Mouse (Mus musculus) frontal cortex, postnatal 36 days (tissue): ENCODE measurements around the gene Caskin2.
"Not testable (repeated sequence)": the region's sequence is repeated elsewhere in the genome, so short reads cannot be mapped to it uniquely, and the experiment has no call there.

Experiments used
- DNase-seq, 2 experiments: peaks; one replicate each; pipeline ENCODE4 v3.0.0; 2022; ENCODE audit warnings: low spot score in 2 of 2

The Caskin2 gene

DNA sequence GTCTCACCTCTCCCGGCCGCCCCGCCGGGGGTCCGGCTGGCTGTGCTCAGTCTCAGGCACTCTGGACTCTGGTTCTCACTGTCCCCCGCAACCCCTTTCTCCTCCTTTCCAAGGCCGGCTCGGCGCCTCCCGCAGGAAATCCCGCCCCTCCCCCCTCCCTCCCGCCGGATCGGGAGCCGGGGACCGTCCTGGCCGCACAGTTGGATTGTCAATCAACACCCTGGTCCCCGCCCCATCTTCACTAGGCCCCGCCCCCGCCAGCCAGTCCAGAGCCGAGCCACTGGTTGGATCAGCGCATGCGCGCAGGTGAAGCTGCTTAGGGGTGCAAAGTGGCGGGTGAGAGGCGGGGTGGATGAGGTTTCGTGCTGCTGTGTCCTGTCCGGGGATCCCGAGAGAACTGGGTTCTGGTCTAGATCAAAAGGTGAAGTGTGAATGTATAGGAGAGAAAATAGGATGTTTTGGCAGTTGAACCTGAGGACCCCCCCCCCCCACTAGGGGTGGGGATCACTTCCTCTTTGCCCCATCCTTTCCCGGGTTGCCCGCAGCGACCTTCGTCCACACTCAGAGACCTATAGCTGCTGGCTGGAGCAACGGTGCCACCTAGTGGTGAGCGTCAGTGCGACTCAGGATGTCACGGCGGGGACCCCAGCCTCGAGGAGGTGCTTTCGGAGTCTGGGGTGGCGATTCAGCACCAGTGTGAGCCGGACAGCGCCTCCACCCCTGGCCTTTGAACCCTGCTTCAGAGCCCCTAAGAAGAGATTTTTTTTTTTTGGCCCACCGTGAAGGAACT is at the start of gene Caskin2:
Gene Caskin2, minus strand, starts transcription at position 133 of the 790 bp plus-strand sequence.
- peak; percentile 87 to 88 for DNase-seq

GRCm38 (mm10) chr11:115859143-115859945 is 45.9 kb upstream of the Caskin2 start:
- DNase-seq, result peak; percentile 51 to 52

DNA sequence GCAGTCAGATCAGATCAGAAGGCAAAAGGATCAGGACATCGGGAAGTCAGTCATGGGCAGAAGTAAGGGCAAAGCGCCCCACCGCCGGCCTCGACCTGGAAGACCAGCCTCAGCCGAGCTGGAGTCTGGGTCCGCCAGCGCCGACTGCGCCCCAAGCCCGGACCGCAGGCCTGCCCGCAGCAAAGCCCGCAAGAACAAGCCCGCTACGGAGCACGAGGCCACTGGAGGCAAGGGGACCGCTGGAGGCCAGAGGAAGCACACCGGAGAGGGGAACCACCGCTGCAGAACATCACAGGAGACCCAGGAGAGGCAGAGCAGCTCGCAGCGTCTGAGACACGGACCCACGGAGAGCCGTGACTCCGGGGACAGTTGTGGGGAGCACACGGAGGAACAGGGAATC is 44.9 kb upstream of the Caskin2 start, which contains the start of gene Myo15b:
Gene Myo15b, plus strand, starts transcription at position 53 of the 400 bp plus-strand sequence.
- DNase-seq, result no peak

DNA sequence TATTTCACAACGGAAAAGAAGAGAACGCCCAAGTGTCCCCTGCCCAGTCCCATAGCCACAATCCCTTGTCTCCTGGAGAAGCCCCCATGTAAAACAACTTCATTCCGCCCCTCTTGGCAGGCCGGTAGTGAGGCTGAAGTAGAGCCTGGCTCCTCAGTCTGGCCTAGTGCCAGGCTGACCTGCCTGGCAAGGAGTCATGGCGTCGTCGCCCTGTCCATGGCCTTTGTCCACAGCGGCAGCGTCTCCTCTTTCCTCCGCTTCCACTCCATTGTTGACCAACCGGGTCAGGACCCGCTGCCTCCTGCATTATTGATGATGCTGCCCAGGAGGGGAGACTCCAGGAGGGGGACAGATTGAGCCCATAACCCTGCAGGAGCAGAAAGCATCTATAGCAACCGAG is 44.5 kb upstream of the Caskin2 start:
- DNase-seq, result no peak

GRCm38 (mm10) chr11:115857146-115857545 is 43.7 kb upstream of the Caskin2 start:
- not testable (repeated sequence) for DNase-seq

DNA sequence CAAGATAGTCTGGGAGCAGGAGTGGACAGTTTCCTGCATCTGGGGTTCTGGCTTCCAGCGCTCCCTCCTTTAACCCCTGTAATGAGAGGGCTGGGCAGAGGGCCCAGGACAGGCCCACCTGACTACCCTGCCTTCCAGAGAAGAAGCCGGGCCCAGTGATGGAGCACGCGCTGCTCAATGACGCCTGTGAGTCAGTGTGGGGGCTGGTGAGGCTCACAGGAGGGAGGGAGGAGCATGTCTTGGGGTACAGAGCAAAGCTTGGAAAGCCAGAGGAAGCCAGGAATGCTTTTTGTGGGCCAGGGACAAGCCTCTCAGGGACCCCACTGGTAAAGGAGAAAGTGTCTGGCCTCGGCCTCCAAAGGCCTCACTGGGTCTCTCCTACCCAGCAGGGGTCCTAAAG is 41.2 kb upstream of the Caskin2 start:
- peak; percentile 16 to 19 for DNase-seq

GRCm38 (mm10) chr11:115845819-115846218 is 32.4 kb upstream of the Caskin2 start:
- DNase-seq, result no peak

DNA sequence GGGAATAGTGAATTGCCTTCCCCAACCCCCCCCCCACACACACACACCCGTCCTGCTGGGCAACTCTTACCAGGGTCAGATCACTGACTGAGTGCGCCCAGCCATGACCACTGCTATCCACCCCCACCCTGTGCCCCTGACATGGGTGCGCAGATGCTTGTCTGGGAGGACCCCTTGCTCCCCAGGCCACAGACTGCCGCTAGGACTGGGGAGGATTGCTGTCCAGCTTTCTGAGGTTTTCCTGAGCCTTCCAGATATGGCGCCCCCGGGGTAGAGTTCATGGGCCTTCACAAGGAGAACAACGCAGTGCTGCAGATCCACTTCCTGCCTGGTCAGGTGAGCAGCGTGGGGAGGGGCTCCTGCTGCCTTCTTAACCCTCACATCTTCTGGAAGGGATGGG is 30.8 kb upstream of the Caskin2 start:
- DNase-seq, result no peak

GRCm38 (mm10) chr11:115843891-115844239 is 30.4 kb upstream of the Caskin2 start:
- no peak for DNase-seq

DNA sequence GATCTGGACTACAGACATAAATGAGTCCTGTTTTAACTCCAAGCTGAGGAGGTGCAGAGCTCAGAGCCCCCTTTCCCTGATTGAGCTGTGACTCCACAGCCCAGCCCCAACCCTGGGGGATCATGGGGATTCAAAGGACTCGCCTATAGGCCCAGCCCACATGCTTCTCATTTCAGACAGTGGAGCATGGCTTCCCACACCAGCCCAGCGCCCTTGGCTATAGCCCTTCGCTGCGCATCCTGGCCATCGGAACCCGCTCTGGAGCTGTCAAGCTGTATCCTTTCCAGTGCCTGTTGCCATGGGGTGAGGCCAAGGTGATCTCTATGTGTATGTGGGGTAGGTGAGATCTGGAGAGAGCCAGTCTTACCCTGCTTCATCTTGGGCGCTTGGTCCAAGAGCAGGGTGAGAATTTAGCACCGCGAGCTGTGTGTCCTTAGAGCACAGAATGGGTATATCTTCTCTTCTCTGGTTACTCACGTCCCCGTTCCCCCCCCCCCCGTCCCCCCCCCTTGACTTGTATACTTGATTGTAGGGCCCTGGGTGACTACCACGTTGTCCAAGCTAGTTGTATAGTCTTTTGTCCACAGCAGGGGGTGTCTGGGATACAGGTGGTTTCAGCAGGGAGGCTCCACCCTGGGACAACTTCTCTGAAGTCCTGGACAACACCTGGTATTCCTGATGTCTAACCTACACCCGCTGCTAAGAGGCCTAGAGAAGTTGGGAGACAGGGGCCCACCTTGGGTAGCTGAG is 29.9 kb upstream of the Caskin2 start:
- no peak for DNase-seq

DNA sequence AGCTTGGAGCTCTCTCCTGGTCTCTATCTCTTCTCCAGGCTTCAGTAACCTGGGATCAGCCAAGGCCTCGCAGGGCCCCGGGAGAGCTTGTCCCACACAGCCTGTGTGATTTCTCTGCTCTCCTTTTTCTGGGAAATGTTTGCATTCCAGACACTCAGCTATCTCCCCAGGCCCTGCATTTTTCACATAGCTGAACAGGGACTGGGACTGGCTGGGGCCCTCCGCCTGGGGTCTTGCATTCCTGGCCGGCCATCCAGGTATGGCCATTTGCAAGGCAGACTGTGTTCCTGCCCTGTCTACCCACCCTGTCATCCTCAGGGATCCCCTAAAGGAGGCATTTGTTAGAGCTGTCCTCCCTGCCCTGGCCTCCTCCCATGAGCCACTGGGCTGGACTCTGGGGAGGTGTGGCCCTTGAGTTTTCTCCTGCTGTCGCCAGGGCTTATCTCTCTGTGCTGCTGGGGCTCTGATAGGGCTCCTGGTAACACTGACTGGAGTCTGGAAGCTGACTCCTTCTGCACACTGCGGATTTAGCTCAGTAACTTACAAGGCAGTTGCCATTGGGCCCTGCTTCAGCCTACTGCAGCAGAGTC is 28.6 kb upstream of the Caskin2 start:
- no peak for DNase-seq

GRCm38 (mm10) chr11:115841044-115841443 is 27.6 kb upstream of the Caskin2 start:
- DNase-seq, result no peak

DNA sequence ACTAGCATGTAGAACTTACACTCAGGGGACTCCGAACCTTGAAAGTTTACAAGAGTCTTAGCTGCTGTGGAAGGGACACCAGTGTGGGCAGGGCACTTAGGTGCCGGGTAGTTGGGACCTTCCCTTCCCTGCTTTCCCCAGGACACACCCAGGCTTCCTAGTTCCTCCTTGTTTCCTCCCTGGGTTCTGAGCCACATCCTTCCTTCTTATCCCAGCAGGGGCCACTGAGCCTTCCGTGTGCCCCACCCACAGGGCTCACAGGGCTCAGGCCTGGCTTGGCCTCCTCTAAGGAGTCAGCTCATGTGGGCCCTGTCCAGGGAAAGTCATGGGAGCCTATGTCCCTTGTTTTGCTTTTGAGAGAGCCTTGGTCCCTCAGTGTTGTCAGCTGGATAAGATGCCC is 26.3 kb upstream of the Caskin2 start:
- no peak for DNase-seq

GRCm38 (mm10) chr11:115838895-115839311 is 25.5 kb upstream of the Caskin2 start:
- DNase-seq, result no peak

GRCm38 (mm10) chr11:115837606-115838345 is 24.3 kb upstream of the Caskin2 start:
- no peak for DNase-seq

DNA sequence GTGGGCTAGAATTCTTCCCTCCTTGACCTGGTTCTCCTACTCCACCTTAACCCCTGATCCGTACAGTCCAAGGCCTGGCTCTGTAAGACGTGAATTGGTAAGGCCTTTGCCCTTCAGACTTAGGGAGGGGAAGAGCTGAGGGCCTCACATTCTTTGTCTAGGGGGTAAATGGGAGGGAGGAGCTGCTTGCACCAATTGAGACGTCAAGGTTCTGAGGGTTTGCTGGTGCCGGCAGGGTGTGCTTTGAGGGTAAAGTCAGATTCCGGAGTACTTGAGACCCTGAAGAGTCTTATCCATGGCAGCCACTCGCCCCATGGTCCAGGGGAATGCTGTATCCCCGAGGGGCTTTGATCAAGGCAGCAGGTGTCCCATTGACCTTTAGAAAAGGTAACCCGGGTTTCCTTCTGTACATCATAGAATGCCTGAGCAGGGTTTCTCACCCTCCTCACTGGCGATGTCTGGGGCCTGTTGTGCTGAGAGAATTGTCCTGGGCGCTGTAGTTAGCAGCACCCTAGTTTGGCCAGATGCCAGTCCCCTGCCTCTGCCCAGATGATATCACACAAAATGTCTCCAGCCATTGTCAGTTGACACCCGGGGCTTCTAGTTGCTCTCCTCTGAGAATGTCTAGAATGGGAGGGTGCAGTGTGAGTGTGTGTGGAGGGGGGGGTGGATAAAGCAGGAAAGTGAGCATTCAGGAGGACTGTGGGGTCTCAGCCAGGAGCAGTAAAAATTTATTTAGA is 23.4 kb upstream of the Caskin2 start:
- no peak for DNase-seq

DNA sequence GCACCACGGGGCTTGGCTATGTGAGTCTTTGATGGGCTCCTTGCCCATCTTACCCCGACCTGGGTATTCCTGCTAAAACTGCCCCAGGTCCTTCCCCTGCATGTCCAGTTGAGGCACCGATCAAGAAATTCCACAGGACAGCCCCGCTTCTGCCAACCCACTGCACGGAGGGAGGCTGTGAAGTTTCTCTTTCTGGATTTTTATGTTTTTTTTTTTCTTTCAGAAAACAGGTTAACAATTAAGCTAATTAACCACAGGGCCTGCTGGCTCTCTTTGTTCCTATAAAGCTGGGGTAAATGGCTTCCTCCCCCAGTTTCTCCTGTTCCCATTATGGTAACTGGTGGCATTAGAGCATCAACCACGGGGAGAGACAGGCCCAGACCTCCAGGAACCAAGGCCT is 20.6 kb upstream of the Caskin2 start:
- no peak for DNase-seq

GRCm38 (mm10) chr11:115833021-115833513 is 19.6 kb upstream of the Caskin2 start:
- DNase-seq, result no peak

- DNase-seq, result no peak
Measured at GRCm38 (mm10) chr11:115832523-115832922, 19.1 kb upstream of the Caskin2 start.

- no peak for DNase-seq
Measured at GRCm38 (mm10) chr11:115832064-115832463, 18.6 kb upstream of the Caskin2 start.
